Comparison of ENCODE assay signal across 17 mouse cellular contexts in the genomic region with DNA sequence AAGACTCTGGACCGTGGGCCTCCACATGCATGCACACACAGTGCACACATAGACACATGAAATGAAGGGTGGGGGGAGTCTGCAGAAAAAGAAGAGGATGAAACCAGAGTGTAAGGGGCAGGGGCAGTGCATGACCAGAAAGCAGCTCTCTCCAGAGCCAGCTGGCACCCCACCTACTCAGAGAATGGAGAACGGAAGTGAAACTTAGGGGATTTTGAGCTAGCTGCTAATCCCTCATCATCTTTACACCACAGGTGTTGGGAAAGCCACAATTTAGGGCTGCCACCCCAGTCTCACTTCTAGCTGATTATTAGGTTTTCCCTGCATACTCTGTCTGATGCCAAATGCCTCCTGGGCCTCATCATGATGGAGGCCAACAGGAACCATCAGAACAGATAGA. TPM values are rescaled to one million over a fixed set of nuclear protein-coding genes. Genes with fewer than 3 reads are reported as not detected.
"Had no signal": no experiment of that assay in that cellular context is flagged by ENCODE, and none has a peak within 500 bp of the region (broad histone marks: within the 10 kb centered on the region; RNA-seq: fewer than 3 reads in every experiment).

No protein-coding gene starts in this region.

- H3K9ac ChIP-seq: liver, postnatal 0 days; lung, embryonic 14.5 days; midbrain, embryonic 12.5 days; neural tube, embryonic 13.5 days; neural tube, embryonic 15.5 days had no signal

- H3K27ac ChIP-seq: midbrain, embryonic 10.5 days had no signal

- ATAC-seq: liver, postnatal 0 days had no signal

- DNase-seq: liver, postnatal 0 days; lung, postnatal 10 days; lung, postnatal 4 days; retina, postnatal 1 day; right cerebral cortex, postnatal 25 days; right cerebral cortex, postnatal 4 days; spleen, adult 18-20 months; thymus, adult 18-20 months; thymus, postnatal 25 days; thymus, postnatal 4 days had no signal

- H3K4me3 ChIP-seq: midbrain, embryonic 10.5 days; midbrain, embryonic 12.5 days; myocyte; neural tube, embryonic 13.5 days; neural tube, embryonic 15.5 days had no signal

- H3K4me2 ChIP-seq: lung, embryonic 14.5 days; midbrain, embryonic 12.5 days; neural tube, embryonic 13.5 days; neural tube, embryonic 15.5 days had no signal

- H3K27me3 ChIP-seq: neural tube, embryonic 13.5 days; neural tube, embryonic 15.5 days had no signal

- H3K9me3 ChIP-seq: midbrain, embryonic 10.5 days; midbrain, embryonic 12.5 days; neural tube, embryonic 13.5 days; neural tube, embryonic 15.5 days had no signal

RNA-seq across cellular contexts. Expression of a gene that starts 36.1 kb away (rescaled TPM):
- total RNA-seq: megakaryocyte-erythroid progenitor cell, adult 5-6 weeks had no signal
